Mouse (Mus musculus) cerebellum, postnatal 36 days (tissue): ENCODE results near the gene Klk1b16.
"Not testable (repeated sequence)": the region's sequence is repeated elsewhere in the genome, so short reads cannot be mapped to it uniquely, and the experiment has no call there.

ENCODE experiments used
- DNase-seq, 2 experiments: peaks; one replicate each; pipeline ENCODE4 v3.0.0; 2021 to 2022; ENCODE audit warnings: mixed read lengths in 2 of 2

Gene Klk1b16

DNA sequence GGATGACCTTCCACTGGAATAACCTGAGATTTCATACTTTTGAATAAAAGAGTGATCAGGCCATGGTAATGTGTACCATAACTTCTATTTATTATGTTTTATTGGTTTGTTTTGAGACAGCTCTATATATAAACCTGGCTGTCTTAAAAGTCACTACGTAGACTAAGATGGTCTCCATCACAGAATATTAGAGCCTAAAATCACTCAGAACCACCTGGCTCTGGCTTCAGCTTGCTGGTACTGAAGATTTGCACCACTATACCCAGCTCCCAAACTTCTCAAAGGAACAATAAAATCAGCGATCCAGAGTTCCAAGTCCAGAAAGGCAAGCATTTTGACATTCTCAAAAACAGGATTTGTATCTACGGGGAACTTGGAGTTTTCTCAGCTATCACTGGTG, at the start of gene Klk1b16:
TSS of gene Klk1b16 (plus strand) at position 301 of the 400 bp plus-strand sequence.
- DNase-seq = no peak

DNA sequence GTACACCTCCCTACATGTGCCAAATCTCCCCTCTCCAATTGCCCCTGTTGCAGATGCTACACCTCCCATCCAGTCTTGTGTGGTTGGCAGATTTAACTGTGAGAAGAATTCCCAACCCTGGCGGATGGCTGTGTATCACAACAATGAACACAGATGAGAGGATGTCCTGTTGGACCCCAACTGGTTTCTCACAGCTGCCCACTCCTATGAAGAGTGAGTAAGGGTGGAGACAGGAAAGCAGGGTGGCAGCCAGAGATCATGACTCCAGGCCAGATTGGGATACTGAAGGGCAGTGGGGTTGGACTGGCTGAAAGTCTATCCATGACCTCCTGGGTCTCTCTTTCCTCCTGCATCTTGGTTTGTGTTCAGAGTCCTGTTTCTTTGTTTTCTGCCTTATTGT, 40.5 kb upstream of the Klk1b16 start:
- no peak for DNase-seq

DNA sequence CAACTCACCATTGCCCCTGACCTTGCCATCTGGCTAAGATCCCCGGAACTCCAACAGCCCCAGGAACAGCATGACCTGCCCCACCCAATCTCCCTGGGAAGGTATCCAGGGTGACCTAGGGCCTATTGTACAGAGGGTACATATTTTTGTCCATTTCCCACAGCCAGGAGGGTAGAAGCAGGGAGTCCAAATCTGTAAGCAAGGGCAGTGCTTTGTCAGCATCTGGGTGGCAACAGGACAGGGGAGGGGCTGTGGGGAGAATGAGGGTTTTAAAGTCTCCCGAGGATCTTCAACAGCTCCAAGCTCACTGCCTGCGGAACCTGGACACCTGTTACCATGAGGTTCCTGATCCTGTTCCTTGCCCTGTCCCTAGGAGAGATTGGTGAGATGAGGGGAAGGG, 34.5 kb upstream of the Klk1b16 start, which contains the start of gene Klk1b21:
TSS of gene Klk1b21 (plus strand) at position 301 of the 400 bp plus-strand sequence.
- DNase-seq = not testable (repeated sequence)

DNA sequence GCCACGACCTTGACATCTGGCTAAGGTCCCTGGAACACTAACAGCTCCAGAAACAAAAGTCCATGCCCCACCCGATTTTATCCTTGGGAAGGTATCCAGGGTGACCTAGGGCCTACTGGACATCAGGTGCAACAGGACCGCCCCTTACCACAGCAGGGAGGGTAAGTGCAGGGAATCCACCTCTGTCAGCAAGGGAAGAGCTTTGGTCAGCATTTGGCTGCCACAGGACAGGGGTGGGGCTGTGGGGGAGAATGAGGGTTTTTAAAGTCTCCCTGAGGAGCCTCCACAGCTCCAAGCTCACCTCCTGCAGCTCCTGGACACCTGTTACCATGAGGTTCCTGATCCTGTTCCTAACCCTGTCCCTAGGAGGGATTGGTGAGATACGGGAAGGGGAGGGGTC, 24.2 kb upstream of the Klk1b16 start, which contains the start of gene Klk1b22:
TSS of gene Klk1b22 (plus strand) at position 301 of the 400 bp plus-strand sequence.
- no peak for DNase-seq

DNA sequence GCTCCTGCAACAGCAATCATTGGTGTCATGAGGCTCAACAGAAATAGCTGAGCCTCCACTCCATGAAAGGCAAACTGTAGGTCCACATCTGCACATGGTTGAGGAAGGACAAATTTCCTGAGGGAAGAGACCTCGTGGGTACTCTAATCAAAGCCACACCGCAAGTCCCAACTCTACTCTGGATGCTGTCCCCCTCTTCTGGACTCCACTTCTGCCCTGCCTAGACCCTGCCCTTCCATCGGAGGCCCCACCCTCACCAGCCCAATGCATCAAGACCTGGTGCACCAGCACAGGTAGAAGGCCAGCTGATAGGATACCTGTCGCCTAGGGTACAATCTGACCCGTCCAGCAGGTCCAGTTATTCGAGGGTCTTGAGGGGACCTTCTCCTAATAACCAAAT, 13.1 kb upstream of the Klk1b16 start:
- DNase-seq = no peak

DNA sequence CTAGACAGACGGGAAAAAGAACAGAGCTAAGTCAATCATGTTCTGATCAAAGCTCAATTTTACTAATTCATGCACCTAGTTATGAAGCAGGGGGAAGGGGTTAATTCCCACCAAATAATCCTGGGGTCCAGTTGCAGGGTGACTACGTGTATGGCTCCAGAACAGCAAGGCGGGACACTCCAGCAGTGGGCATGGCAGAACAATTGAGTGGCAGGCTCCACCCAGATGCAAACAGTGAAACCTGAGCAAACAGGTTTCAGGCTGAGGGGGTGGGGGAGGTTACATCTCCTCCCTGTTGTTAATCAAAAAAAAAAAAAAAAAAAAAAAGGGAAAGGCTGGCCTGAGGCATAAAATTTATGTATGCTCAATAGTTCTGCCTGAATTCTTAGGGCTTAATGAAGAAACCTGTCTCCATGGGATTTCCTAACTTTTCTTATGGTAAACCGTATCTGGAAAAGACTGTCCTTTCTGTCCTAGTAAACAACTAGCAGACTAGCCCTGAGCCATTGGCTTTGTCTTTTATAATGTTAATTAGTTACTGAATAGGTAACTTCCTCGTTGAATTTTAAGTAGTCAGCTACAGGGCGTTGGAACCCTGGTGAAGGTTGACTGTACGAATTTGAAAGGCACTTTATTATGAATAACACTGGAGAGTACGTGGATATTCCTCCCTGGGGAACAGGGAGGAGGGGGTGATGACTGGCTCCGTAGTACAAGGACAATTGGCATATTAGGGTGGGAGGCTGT, 42.9 kb downstream of the Klk1b16 start:
- no peak for DNase-seq

DNA sequence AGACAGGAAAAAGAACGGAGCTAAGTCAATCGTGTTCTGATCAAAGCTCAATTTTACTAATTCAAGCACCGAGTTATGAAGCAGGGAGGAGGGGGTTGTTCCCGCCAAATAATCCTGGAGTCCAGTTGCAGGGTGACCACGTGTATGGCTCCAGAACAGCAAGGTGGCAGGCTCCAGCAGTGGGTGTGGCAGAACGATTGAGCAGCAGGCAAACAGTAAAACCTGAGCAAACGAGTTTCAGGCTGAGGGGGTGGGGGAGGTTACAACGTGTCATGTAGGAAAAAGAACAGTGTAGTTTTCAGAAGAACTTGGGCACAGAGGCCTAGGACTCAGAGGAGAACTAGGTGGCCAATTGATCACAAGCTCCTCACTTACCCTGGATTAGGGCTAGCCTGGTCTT, 49.9 kb downstream of the Klk1b16 start:
- DNase-seq = not testable (repeated sequence)

DNA sequence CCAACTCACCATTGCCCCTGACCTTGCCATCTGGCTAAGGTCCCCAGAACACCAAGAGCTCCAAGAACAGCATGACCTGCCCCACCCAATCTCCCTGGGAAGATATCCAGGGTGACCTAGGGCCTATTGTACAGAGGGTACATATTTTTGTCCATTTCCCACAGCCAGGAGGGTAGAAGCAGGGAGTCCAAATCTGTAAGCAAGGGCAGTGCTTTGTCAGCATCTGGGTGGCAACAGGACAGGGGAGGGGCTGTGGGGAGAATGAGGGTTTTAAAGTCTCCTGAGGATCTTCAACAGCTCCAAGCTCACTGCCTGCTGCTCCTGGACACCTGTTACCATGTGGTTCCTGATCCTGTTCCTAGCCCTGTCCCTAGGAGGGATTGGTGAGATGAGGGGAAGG, 51.4 kb downstream of the Klk1b16 start, which contains the start of gene Klk1b24:
TSS of gene Klk1b24 (plus strand) at position 301 of the 400 bp plus-strand sequence.
- DNase-seq = not testable (repeated sequence)
